Mouse (Mus musculus) ES-E14 (cell line): ENCODE measurements at regions not wholly inside any gene's neighbourhood (a gene's known extent, or its start where the extent isn't known, plus 50 kb on each side); places are given as distances from the start of the nearest gene placed in this dataset.

Source experiments
- CHD2 ChIP-seq: IDR thresholded peaks from 2 replicates; pipeline ENCODE4 v1.6.1; 2014; ENCODE audit warnings: mild to moderate bottlenecking, low read depth, low read length, inconsistent platforms
- HCFC1 ChIP-seq: IDR thresholded peaks from 2 replicates; pipeline ENCODE4 v1.6.1; 2012; ENCODE audit warnings: low read length, inconsistent platforms, borderline replicate concordance; ENCODE audit not compliant: insufficient read depth
- MAFK ChIP-seq: IDR thresholded peaks from 2 replicates; pipeline ENCODE4 v1.6.1; 2014; ENCODE audit warnings: mild to moderate bottlenecking, low read depth, low read length, inconsistent platforms; ENCODE audit not compliant: insufficient read depth
- ZC3H11A ChIP-seq: IDR thresholded peaks from 2 replicates; pipeline ENCODE4 v1.6.1; 2012; ENCODE audit warnings: low read depth, mild to moderate bottlenecking, inconsistent platforms, low read length, borderline replicate concordance
- ZNF384 ChIP-seq: IDR thresholded peaks from 2 replicates; pipeline ENCODE4 v1.6.1; 2012; ENCODE audit warnings: low read depth, low read length, inconsistent platforms

GRCm38 (mm10) chr1:193673236-193673830, 303.2 kb upstream of the Camk1g start:
- TF ChIP-seq ZNF384 (no peak), HCFC1 (no peak), MAFK (no peak), ZC3H11A (0 out of 2 replicates have a peak, but pooled peaks have one; percentile 23), CHD2 (no peak)
